Mouse (Mus musculus) 3T3-L1 (cell line): ENCODE data around the gene Prrg2.

Experiments
- DNase-seq: peaks from one replicate; pipeline ENCODE4 v3.0.0-alpha.2; 2015; ENCODE audit warnings: low read depth, low spot score

Prrg2 gene

DNA sequence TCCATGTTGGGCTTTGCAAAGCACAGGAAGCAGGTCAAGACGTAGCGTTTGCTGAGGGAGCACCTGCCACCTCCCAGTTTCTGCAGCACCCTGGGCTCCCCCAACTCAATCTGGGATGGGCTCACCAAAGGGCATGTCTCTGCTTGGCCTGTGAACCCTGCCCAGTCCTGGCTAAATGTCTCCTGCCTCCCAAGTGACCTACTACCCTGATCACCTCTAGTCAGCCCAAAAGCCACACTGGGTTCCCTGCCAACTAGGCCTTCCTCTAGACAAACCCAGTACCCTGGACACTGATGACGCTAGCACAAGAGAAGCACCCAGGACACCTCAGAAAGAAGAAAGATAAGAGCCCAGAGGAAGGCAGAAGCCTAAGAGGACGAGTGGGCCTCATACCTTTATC lies 49.7 kb downstream of the Prrg2 start:
- DNase-seq: no peak

DNA sequence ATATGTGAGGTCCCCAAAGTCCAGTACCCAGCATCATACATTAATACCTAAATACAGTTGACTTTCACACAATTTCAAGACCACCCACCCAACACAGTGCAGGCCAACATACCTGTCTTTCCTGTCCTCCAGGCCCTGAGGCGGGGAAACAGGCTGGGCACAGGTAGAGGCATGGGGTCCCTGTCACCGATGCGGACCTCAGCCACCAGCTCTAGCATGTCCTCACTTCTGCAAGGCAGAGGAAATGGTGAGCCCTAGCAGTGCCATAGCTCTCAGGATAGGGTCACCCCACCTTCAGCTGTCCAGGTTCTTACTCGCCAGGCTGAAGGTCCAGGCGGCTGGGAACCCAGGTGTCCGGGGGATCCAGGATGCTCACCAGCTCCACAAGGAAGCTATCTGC lies 50.5 kb downstream of the Prrg2 start:
- DNase-seq: no peak

DNA sequence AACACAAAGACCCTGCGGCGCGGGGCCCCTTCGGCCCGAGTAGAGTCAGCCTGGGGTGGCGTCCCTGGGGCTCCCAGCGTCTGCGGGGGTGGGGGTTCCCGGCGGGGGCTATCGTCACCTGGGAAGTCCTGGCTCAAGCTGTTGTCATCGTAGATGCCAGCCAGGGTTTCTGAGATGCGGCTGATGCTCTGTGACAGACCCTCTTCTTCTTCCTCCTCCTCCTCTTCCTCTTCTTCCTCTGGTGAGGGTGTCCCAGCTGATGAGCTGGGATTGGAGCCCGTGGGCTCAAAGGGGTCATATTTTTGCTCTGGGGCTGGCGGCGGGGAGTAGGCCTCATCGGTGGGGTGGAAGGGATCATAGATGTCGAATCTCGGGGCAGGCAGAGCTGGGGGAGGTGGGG lies 54.1 kb downstream of the Prrg2 start:
- no peak for DNase-seq

DNA sequence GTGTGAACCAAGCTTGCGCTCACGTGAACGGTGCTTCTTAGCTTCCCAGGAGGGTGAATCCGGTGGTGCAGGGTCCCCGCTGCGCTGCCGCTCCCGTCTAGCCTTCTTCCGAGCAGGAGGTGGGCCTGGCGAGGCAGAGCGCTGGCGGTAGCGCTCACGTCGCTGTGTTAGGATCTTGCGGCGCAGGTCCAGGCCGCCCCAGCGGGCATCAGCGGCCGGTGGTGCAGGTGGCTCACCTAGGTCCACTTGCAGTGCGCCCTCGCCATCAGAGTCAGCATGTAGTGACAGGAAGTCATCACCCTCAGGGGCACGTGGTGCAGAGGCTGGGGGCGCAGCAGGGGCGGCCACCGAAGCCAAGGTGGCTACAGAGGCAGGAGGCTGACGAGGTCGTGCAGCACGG lies 54.6 kb downstream of the Prrg2 start:
- DNase-seq: no peak

GRCm38 (mm10) chr7:45007141-45007540 lies 55.3 kb downstream of the Prrg2 start:
- DNase-seq: no peak

- DNase-seq: no peak
Observed at GRCm38 (mm10) chr7:45006503-45006902, 56.0 kb downstream of the Prrg2 start.

- DNase-seq: no peak
Observed at GRCm38 (mm10) chr7:45005321-45005992, 57.0 kb downstream of the Prrg2 start.

- no peak for DNase-seq
Observed at GRCm38 (mm10) chr7:45004546-45004945, 57.9 kb downstream of the Prrg2 start.
